Mouse (Mus musculus) limb, embryonic 15.5 days (tissue): ENCODE data around the gene Ankrd26. TPM values are rescaled to one million over a fixed set of nuclear protein-coding genes. Genes with fewer than 3 reads are reported as not detected.
"Not testable (repeated sequence)": the region's sequence is repeated elsewhere in the genome, so short reads cannot be mapped to it uniquely, and the experiment has no call there.

Source experiments
- ATAC-seq: fragments of 200-750 bp; cut with Nextera tagmentation; 2 replicates; pipeline ENCODE4 v1.8.0; 2017; ENCODE audit warnings: low read depth, moderate TSS enrichment; ENCODE audit not compliant: insufficient number of reproducible peaks, low FRiP score, low TSS enrichment
- H3K27ac ChIP-seq: fragments of 300-500 bp; sonication (generic); 2 replicates; pipeline ENCODE4 v1.5.1; 2015; ENCODE audit warnings: moderate library complexity, mild to moderate bottlenecking, inconsistent platforms
- H3K27me3 ChIP-seq: fragments of 300-500 bp; sonication (generic); 2 replicates; pipeline ENCODE4 v1.6.1; 2015; ENCODE audit warnings: inconsistent platforms
- H3K36me3 ChIP-seq: fragments of 300-500 bp; sonication (generic); 2 replicates; pipeline ENCODE4 v1.6.1; 2015; ENCODE audit warnings: inconsistent platforms
- H3K4me1 ChIP-seq: fragments of 300-500 bp; sonication (generic); 2 replicates; pipeline ENCODE4 v1.6.1; 2015; ENCODE audit warnings: inconsistent platforms
- H3K4me2 ChIP-seq: fragments of 300-500 bp; sonication (generic); 2 replicates; pipeline ENCODE4 v1.6.1; 2015; ENCODE audit warnings: mild to moderate bottlenecking, inconsistent platforms
- H3K4me3 ChIP-seq: fragments of 300-500 bp; sonication (generic); 2 replicates; pipeline ENCODE4 v1.5.1; 2015; ENCODE audit warnings: mild to moderate bottlenecking, inconsistent platforms
- H3K9ac ChIP-seq: fragments of 300-500 bp; sonication (generic); 2 replicates; pipeline ENCODE4 v1.6.1; 2015; ENCODE audit warnings: inconsistent platforms
- H3K9me3 ChIP-seq: fragments of 300-500 bp; sonication (generic); 2 replicates; pipeline ENCODE4 v1.6.1; 2016; ENCODE audit warnings: inconsistent platforms
- WGBS: fragments of 180-500 bp; shearing (Covaris S2); methylation state at CpG from one replicate; pipeline ENCODE4 v1.1.7; 2015; 5-methylcytosine and 5-hydroxymethylcytosine counted together
- polyA plus RNA-seq: library from polyadenylated mRNA; unstranded; fragments of >200 nt; fragmentation: Nextera tagmentation; extraction: Ambion mirVana; gene quantifications from 2 replicates; pipeline ENCODE4 v1.2.1, GENCODE M21; 2015

The Ankrd26 gene
- polyA plus RNA-seq, 1 experiment from 2014 or later, result 12.6 TPM

DNA sequence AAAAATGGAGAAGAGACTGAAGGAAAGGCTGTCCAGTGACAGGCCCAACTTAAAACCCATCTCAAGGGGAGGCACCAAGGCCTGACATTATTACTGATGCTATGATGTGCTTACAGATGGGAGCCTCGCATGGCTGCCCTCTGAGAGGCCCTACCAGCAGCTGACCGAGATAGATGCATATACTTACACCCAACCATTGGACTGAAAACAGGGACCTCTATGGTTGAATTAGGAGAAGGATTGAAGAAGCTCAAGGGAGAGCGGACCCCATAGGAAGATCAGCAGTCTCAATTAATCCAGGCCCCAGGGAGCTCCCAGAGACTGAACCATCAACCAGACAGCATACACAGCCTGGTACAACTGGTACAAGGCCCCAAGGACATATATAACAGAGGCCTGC is 5.8 kb upstream of the Ankrd26 start:
- 94% methylated on average over 3 of the region's 3 CpGs for WGBS
- no peak overlapping the region for H3K4me2 ChIP-seq
- H3K4me1 ChIP-seq, result peaks cover 8% of the 10 kb centered on the region; the same call in 1 of the 2 replicates
- no peaks in the 10 kb centered on the region for H3K36me3 ChIP-seq
- H3K9ac ChIP-seq, result no peak overlapping the region
- no peaks in the 10 kb centered on the region for H3K9me3 ChIP-seq
- ATAC-seq, result no peak
- H3K27me3 ChIP-seq, result no peaks in the 10 kb centered on the region
- no peak overlapping the region for H3K4me3 ChIP-seq
- no peak overlapping the region for H3K27ac ChIP-seq

DNA sequence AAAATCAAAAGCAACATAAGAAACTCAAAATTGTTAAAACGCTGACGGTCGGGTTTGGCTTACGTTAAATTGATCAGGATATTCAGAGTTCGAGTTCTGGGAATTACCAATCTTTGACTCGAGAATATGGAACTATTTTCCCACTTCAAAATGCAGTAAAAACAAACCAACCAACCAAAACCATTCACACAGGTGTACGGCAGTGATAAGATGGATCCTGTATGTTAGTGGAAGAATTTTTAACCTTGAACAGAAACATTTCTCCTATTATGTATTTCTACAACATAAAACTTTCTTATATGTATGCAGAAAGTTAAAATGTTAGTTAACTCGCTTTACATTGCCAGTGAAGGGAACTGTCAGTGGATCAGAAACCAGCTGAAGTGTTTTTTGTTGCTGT is 801 bp downstream of the Ankrd26 start:
- Histone ChIP-seq H3K36me3 (peaks cover 20% of the 10 kb centered on the region), H3K4me2 (peak overlapping the region; percentile 83), H3K27ac (no peak overlapping the region), H3K4me1 (peaks cover 8% of the 10 kb centered on the region; the same call in 1 of the 2 replicates), H3K9me3 (no peaks in the 10 kb centered on the region), H3K27me3 (no peaks in the 10 kb centered on the region), H3K4me3 (peak overlapping the region; percentile 69), H3K9ac (peak overlapping the region; percentile 64; the same call in 1 of the 2 replicates)
- no peak for ATAC-seq
- WGBS, result 79% methylated on average over 8 of the region's 8 CpGs

DNA sequence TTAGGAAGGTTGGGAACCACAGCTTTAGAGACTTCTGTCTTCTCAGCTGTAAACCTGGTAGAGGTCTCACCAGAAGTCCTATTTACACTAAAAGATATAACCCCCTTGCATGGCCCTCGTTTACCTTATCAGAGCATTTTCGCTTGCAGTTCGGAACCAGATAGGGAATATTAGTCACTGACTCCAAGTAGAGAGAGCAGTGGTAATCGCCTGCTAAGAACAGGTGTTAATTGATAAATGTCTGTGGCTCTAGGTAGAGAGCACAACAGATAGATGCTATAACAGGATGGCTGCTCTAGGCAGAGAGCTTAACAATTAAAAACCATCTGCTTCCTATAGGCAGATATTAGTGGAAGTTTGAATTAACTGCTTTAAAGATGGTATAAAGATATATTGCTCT is 23.4 kb downstream of the Ankrd26 start:
- no peak overlapping the region for H3K4me3 ChIP-seq
- H3K9me3 ChIP-seq, result no peaks in the 10 kb centered on the region
- no peaks in the 10 kb centered on the region for H3K4me1 ChIP-seq
- H3K9ac ChIP-seq, result no peak overlapping the region
- H3K27ac ChIP-seq, result no peak overlapping the region
- H3K27me3 ChIP-seq, result no peaks in the 10 kb centered on the region
- H3K4me2 ChIP-seq, result no peak overlapping the region
- ATAC-seq, result no peak
- peaks cover 60% of the 10 kb centered on the region for H3K36me3 ChIP-seq
- WGBS, result 91% methylated on average over 4 of the region's 4 CpGs

DNA sequence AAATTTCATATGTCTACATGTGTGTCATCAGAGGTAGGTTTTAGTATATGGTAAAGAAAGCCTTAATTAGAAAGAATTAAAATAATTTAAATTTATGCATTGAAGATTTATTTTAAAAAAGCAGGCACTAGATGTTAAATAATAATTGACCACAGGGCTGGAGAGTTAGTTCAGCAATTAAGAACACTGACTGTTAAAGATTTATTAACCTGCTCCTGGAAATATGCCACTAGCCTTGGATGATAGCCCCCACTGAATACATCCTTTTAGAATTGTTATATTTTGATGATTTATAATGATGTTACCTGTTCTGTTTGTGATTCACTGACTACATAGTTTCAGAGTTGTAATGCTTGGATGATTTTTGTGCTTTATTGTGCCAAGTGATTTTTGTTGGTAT is 24.8 kb downstream of the Ankrd26 start:
- H3K4me3 ChIP-seq, H3K4me1 ChIP-seq, H3K9me3 ChIP-seq, H3K27me3 ChIP-seq, ATAC-seq, H3K27ac ChIP-seq, H3K9ac ChIP-seq, H3K4me2 ChIP-seq: not testable (repeated sequence)
- H3K36me3 ChIP-seq, result peaks cover 54% of the 10 kb centered on the region

DNA sequence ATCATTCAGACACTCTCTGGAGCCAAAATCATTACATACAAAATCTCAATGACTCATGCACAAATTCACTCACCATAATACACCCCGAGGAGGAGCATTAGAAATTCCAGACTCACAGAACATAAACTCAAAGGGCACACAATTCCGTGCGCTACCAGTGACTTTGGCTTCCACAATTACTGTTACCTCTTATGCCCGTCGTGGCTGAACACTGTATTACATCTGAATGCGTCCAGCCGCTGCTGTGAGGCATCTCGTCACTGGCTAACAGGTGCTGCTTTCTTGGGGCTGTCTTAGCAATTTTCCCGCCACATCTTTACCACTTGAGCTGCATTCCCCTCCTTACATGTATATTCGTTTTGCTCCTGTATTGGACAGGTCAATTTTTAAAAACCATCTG is 26.7 kb downstream of the Ankrd26 start:
- Histone ChIP-seq H3K27me3 (no peaks in the 10 kb centered on the region), H3K27ac (no peak overlapping the region), H3K4me3 (no peak overlapping the region), H3K9me3 (no peaks in the 10 kb centered on the region), H3K9ac (no peak overlapping the region), H3K36me3 (peaks cover 66% of the 10 kb centered on the region), H3K4me2 (no peak overlapping the region), H3K4me1 (no peaks in the 10 kb centered on the region)
- 85% methylated on average over 10 of the region's 10 CpGs for WGBS
- no peak for ATAC-seq

DNA sequence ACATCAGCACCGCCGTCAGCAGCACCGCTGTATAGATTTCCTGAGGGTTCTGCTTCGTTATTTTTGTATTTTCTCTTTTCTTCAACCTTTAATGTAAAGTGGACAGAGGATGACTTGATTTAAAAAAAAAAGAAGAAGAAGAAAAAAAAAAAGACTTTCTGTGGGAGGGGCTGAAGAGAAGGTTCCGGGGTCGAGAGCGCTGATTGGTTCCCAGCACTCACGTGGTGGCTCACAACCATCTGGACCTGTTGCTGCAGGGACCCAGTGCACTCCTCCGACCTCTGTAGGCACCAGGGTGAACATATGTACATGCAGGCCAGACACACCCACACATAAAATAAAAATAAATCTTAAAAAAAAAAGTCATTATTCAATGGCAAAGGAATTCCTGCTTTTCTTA is 28.6 kb downstream of the Ankrd26 start:
- Histone ChIP-seq H3K36me3 (peaks cover 62% of the 10 kb centered on the region), H3K4me2 (no peak overlapping the region), H3K27me3 (no peaks in the 10 kb centered on the region), H3K4me1 (no peaks in the 10 kb centered on the region), H3K9me3 (no peaks in the 10 kb centered on the region), H3K4me3 (no peak overlapping the region), H3K27ac (no peak overlapping the region), H3K9ac (no peak overlapping the region)
- no peak for ATAC-seq
- WGBS, result 84% methylated on average over 9 of the region's 9 CpGs

DNA sequence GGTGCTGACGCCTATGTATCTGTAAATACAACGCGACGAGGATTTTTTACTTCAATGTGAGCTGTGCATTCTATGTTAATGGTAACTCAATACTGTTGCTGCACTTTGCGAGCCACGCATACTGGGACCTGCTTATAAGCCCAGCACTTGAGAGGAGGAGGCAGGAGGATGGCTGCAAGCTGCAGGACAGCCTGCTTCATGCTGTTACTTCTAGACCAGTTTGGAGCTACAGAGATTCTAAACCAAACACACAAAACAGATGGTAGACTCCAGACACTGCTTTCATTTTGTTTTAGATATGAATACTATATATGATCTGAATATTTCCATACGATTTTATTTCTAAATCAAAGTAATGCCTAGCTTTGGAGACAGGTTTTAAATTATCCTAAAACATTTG is 41.4 kb downstream of the Ankrd26 start:
- H3K27me3 ChIP-seq, result no peaks in the 10 kb centered on the region
- 54% methylated on average over 7 of the region's 7 CpGs for WGBS
- H3K36me3 ChIP-seq, result peaks cover 66% of the 10 kb centered on the region
- H3K9me3 ChIP-seq, result no peaks in the 10 kb centered on the region
- no peak overlapping the region for H3K4me2 ChIP-seq
- no peak overlapping the region for H3K4me3 ChIP-seq
- ATAC-seq, result no peak
- H3K9ac ChIP-seq, result no peak overlapping the region
- no peaks in the 10 kb centered on the region for H3K4me1 ChIP-seq
- H3K27ac ChIP-seq, result no peak overlapping the region

DNA sequence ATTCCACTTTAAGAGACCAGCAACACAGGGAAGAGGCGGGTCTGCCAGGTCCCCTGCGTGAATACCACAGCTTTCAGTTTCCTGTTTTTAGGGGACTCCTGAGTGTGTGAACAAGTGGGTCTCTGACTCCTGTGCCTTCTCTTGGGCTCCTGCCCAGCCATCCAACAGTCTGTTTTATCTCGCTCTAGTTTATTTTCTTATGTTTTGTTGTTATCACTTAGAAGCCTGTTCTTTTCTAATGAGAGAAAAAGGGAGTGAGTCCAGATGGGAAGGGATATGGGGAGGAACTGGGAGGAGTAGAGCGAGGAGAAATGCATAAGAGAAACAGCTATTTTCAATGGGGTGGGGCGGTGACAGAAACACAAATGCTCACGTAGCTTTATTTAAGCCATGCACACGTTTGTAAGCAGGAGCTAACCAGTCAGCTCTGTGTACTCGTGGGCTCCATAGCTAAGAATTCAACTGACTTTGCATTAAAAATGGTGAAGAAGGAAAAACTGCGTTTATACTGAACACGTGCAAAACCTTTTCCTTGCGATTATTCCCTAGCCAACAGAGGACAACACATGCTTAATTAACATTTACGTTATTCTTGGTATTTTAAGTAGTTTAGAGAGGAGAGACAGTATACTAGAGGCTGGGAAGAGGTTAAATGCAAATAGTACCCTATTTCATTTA is 48.6 kb downstream of the Ankrd26 start:
- H3K36me3 ChIP-seq, result peaks cover 58% of the 10 kb centered on the region
- no peak for ATAC-seq
- no peaks in the 10 kb centered on the region for H3K9me3 ChIP-seq
- no peak overlapping the region for H3K27ac ChIP-seq
- H3K4me3 ChIP-seq, result no peak overlapping the region
- no peak overlapping the region for H3K4me2 ChIP-seq
- H3K9ac ChIP-seq, result no peak overlapping the region
- no peaks in the 10 kb centered on the region for H3K4me1 ChIP-seq
- no peaks in the 10 kb centered on the region for H3K27me3 ChIP-seq
- 89% methylated on average over 12 of the region's 12 CpGs for WGBS

DNA sequence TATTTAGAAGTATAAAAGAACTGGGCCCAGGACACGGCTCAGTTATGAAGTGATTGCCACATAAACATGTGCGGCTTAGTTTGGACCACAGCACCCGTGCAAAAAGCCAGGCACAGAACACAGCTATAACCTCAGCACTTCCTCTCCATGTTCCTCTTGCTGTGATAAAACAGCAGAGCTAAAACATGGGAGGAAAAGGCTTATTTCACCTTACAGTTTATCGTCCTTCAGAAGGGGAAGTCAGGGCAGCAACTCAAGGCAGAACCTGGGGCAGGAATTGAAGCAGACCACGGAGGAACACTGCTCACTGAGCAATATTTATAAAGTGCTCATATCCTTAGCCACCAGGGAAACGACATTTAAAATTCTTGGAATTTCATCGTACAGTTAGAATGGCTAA is 63.0 kb downstream of the Ankrd26 start:
- Histone ChIP-seq H3K9ac (no peak overlapping the region), H3K4me1 (no peaks in the 10 kb centered on the region), H3K4me2 (no peak overlapping the region), H3K9me3 (no peaks in the 10 kb centered on the region), H3K27me3 (no peaks in the 10 kb centered on the region), H3K4me3 (no peak overlapping the region), H3K27ac (no peak overlapping the region), H3K36me3 (peaks cover 24% of the 10 kb centered on the region)
- ATAC-seq, result no peak
- 78% methylated on average over 7 of the region's 7 CpGs for WGBS

DNA sequence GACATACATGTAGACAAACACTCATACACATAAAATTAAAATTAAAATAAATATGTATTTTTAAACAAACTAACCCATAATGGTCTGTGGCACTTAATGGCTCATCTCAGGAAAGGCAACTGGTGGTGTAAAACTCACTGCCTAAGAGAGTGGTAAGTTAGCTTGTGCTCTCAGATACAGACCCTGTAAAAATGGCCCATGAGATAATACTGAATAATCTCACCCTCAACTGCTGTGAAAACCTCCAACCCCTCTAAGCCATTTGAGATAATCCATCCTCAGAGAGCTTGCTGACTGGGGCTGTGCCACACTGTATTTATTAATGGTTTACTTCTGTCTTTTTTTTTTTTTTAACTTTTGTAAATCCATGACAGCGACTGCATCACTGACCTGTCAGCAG is 79.9 kb downstream of the Ankrd26 start:
- no peaks in the 10 kb centered on the region for H3K36me3 ChIP-seq
- no peak overlapping the region for H3K4me2 ChIP-seq
- no peak overlapping the region for H3K27ac ChIP-seq
- H3K9me3 ChIP-seq, result no peaks in the 10 kb centered on the region
- WGBS, result 87% methylated on average over 1 of the region's 1 CpGs
- H3K4me1 ChIP-seq, result peaks cover 3% of the 10 kb centered on the region; the same call in 1 of the 2 replicates
- H3K9ac ChIP-seq, result no peak overlapping the region
- H3K27me3 ChIP-seq, result no peaks in the 10 kb centered on the region
- H3K4me3 ChIP-seq, result no peak overlapping the region
- no peak for ATAC-seq

DNA sequence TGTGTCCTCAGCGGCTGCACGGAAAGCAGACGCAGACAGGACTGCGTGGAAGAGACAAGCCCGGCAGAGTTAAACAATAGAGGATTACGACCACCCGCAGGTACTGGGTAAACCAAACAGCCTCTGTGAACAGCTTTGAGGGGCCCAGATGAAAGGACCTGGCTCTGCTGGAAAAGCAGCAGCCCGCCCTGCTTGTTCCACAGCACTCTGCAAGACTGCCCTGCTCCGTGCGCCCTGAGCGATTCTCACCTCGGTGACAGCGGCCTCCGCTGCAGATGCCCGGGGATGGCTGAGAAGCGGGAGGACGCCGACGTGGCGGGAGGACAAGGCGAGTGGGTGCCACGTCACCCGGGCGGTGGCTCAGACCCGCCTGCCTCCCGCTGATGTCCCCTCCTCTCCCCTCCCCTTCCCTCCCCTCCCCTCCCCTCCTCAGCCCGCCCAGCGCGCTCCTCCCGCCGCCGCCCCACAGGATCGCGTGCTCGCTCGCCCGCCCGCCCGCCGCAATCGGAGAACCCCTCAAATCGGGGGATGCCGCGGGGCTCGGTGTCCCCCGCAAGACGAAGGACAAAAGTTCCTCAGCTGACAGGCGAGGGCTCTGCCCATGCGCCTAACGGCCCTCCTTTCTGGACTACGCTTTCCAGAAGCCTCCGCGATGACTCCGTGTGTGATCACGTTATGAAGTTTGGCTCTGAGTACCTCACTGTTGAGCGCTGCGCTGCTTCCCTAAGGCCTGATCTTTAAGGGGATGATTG is 82.9 kb downstream of the Ankrd26 start, which contains the start of gene Zfp9:
TSS of gene Zfp9 (minus strand) at position 364 of the 752 bp plus-strand sequence.
- H3K9me3 ChIP-seq, result no peaks in the 10 kb centered on the region
- H3K36me3 ChIP-seq, result peaks cover 13% of the 10 kb centered on the region
- H3K4me3 ChIP-seq, result peak within 1 kb of the TSS; percentile 66
- ATAC-seq, result peak; percentile 90
- under 1% methylated on average over 53 of the region's 57 CpGs for WGBS
- no peaks in the 10 kb centered on the region for H3K27me3 ChIP-seq
- H3K27ac ChIP-seq, result peak within 1 kb of the TSS; percentile 94
- H3K9ac ChIP-seq, result peak within 1 kb of the TSS; percentile 75
- peak within 1 kb of the TSS; percentile 50 for H3K4me2 ChIP-seq
- peaks cover 9% of the 10 kb centered on the region; the same call in 1 of the 2 replicates for H3K4me1 ChIP-seq
